Mouse (Mus musculus) kidney, embryonic 15.5 days (tissue): ENCODE data around the gene Bco1. TPM values are rescaled to one million over a fixed set of nuclear protein-coding genes. Genes with fewer than 3 reads are reported as not detected.

Experiments used
- ATAC-seq: fragments of 200-750 bp; cut with Nextera tagmentation; replicated peaks from 2 replicates; pipeline ENCODE4 v1.8.0; 2017; ENCODE audit warnings: moderate TSS enrichment; ENCODE audit not compliant: low FRiP score
- H3K27ac ChIP-seq: fragments of 300-500 bp; sonication (generic); 2 replicates; pipeline ENCODE4 v1.5.1; 2015; ENCODE audit warnings: mild to moderate bottlenecking, inconsistent platforms
- H3K27me3 ChIP-seq: fragments of 300-500 bp; sonication (generic); 2 replicates; pipeline ENCODE4 v1.6.1; 2015; ENCODE audit warnings: inconsistent platforms
- H3K36me3 ChIP-seq: fragments of 300-500 bp; sonication (generic); 2 replicates; pipeline ENCODE4 v1.6.1; 2015; ENCODE audit warnings: inconsistent platforms
- H3K4me1 ChIP-seq: fragments of 300-500 bp; sonication (generic); 2 replicates; pipeline ENCODE4 v1.6.1; 2015; ENCODE audit warnings: inconsistent platforms
- H3K4me2 ChIP-seq: fragments of 300-500 bp; sonication (generic); 2 replicates; pipeline ENCODE4 v1.6.1; 2015; ENCODE audit warnings: moderate library complexity, mild to moderate bottlenecking, inconsistent platforms
- H3K4me3 ChIP-seq: fragments of 300-500 bp; sonication (generic); replicated peaks from 2 replicates; pipeline ENCODE4 v1.5.1; 2015; ENCODE audit warnings: mild to moderate bottlenecking, inconsistent platforms
- H3K9ac ChIP-seq: fragments of 300-500 bp; sonication (generic); 2 replicates; pipeline ENCODE4 v1.6.1; 2015; ENCODE audit warnings: mild to moderate bottlenecking, inconsistent platforms
- H3K9me3 ChIP-seq: fragments of 300-500 bp; sonication (generic); replicated peaks from 2 replicates; pipeline ENCODE4 v1.6.1; 2016; ENCODE audit warnings: inconsistent platforms
- WGBS: fragments of 180-500 bp; shearing (Covaris S2); methylation state at CpG from one replicate; pipeline ENCODE4 v1.1.7; 2015; ENCODE audit warnings: mixed read lengths; 5-methylcytosine and 5-hydroxymethylcytosine counted together
- polyA plus RNA-seq: library from polyadenylated mRNA; unstranded; fragments of >200 nt; fragmentation: Nextera tagmentation; extraction: Ambion mirVana; gene quantifications from 2 replicates; pipeline ENCODE4 v1.2.1, GENCODE M21; 2015

Bco1 gene
- polyA plus RNA-seq, 1 experiment from 2014 or later = 0.36 TPM

GRCm38 (mm10) chr8:117068294-117068693 is 27.4 kb upstream of the Bco1 start:
- Histone ChIP-seq H3K9me3 (no peaks in the 10 kb centered on the region), H3K4me1 (no peaks in the 10 kb centered on the region), H3K27me3 (no peaks in the 10 kb centered on the region), H3K27ac (no peak overlapping the region), H3K9ac (no peak overlapping the region), H3K4me3 (no peak overlapping the region), H3K4me2 (no peak overlapping the region), H3K36me3 (no peaks in the 10 kb centered on the region)
- no peak for ATAC-seq
- 75% methylated on average over 13 of the region's 13 CpGs for WGBS

- Histone ChIP-seq H3K9me3 (no peaks in the 10 kb centered on the region), H3K27ac (no peak overlapping the region), H3K4me3 (no peak overlapping the region), H3K4me1 (no peaks in the 10 kb centered on the region), H3K9ac (no peak overlapping the region), H3K36me3 (no peaks in the 10 kb centered on the region), H3K27me3 (no peaks in the 10 kb centered on the region), H3K4me2 (no peak overlapping the region)
- WGBS = 81% methylated on average over 1 of the region's 1 CpGs
- no peak for ATAC-seq
Observed at GRCm38 (mm10) chr8:117069708-117070107, 25.9 kb upstream of the Bco1 start.

GRCm38 (mm10) chr8:117074350-117075182 is 21.1 kb upstream of the Bco1 start:
- no peak overlapping the region for H3K4me2 ChIP-seq
- peak; percentile 36; the same call in 1 of the 2 replicates for ATAC-seq
- 51% methylated on average over 10 of the region's 10 CpGs for WGBS
- H3K36me3 ChIP-seq = no peaks in the 10 kb centered on the region
- H3K27me3 ChIP-seq = no peaks in the 10 kb centered on the region
- H3K9ac ChIP-seq = no peak overlapping the region
- H3K4me3 ChIP-seq = no peak overlapping the region
- no peak overlapping the region for H3K27ac ChIP-seq
- no peaks in the 10 kb centered on the region for H3K9me3 ChIP-seq
- no peaks in the 10 kb centered on the region for H3K4me1 ChIP-seq

GRCm38 (mm10) chr8:117078367-117078926 is 17.2 kb upstream of the Bco1 start:
- Histone ChIP-seq H3K27ac (no peak overlapping the region), H3K4me3 (no peak overlapping the region), H3K9me3 (no peaks in the 10 kb centered on the region), H3K4me2 (no peak overlapping the region), H3K27me3 (no peaks in the 10 kb centered on the region), H3K36me3 (no peaks in the 10 kb centered on the region), H3K9ac (no peak overlapping the region), H3K4me1 (no peaks in the 10 kb centered on the region)
- ATAC-seq = no peak
- 78% methylated on average over 7 of the region's 7 CpGs for WGBS

GRCm38 (mm10) chr8:117079652-117080051 is 16.0 kb upstream of the Bco1 start:
- Histone ChIP-seq H3K27me3 (no peaks in the 10 kb centered on the region), H3K27ac (no peak overlapping the region), H3K9me3 (no peaks in the 10 kb centered on the region), H3K4me3 (no peak overlapping the region), H3K4me1 (no peaks in the 10 kb centered on the region), H3K4me2 (no peak overlapping the region), H3K36me3 (no peaks in the 10 kb centered on the region), H3K9ac (no peak overlapping the region)
- 90% methylated on average over 14 of the region's 14 CpGs for WGBS
- no peak for ATAC-seq

- no peaks in the 10 kb centered on the region for H3K36me3 ChIP-seq
- no peak within 1 kb of the TSS for H3K4me2 ChIP-seq
- H3K4me1 ChIP-seq = no peaks in the 10 kb centered on the region
- no peaks in the 10 kb centered on the region for H3K27me3 ChIP-seq
- ATAC-seq = no peak
- 76% methylated on average over 8 of the region's 8 CpGs for WGBS
- H3K4me3 ChIP-seq = no peak within 1 kb of the TSS
- H3K9me3 ChIP-seq = no peaks in the 10 kb centered on the region
- no peak within 1 kb of the TSS for H3K9ac ChIP-seq
- H3K27ac ChIP-seq = no peak within 1 kb of the TSS
Observed at GRCm38 (mm10) chr8:117082399-117082872, 13.2 kb upstream of the Bco1 start, which contains the start of gene Pkd1l2. Gene Pkd1l2, minus strand, starts transcription at chr8:117082449.

GRCm38 (mm10) chr8:117082947-117083559 is 12.6 kb upstream of the Bco1 start:
- Histone ChIP-seq H3K36me3 (no peaks in the 10 kb centered on the region), H3K9me3 (no peaks in the 10 kb centered on the region), H3K27me3 (no peaks in the 10 kb centered on the region), H3K4me2 (no peak overlapping the region), H3K4me1 (no peaks in the 10 kb centered on the region), H3K27ac (no peak overlapping the region), H3K4me3 (no peak overlapping the region), H3K9ac (no peak overlapping the region)
- ATAC-seq = no peak
- 66% methylated on average over 9 of the region's 9 CpGs for WGBS

GRCm38 (mm10) chr8:117085521-117085920 is 10.1 kb upstream of the Bco1 start:
- ATAC-seq = no peak; the same call in 1 of the 2 replicates

GRCm38 (mm10) chr8:117087036-117087435 is 8.6 kb upstream of the Bco1 start:
- no peak overlapping the region for H3K27ac ChIP-seq
- H3K4me3 ChIP-seq = no peak overlapping the region
- no peak for ATAC-seq
- H3K9ac ChIP-seq = no peak overlapping the region
- no peaks in the 10 kb centered on the region for H3K9me3 ChIP-seq
- H3K4me2 ChIP-seq = no peak overlapping the region
- H3K27me3 ChIP-seq = no peaks in the 10 kb centered on the region
- H3K4me1 ChIP-seq = no peaks in the 10 kb centered on the region
- H3K36me3 ChIP-seq = no peaks in the 10 kb centered on the region

More at GRCm38 (mm10) chr8:117085521-117085920, 10.1 kb upstream of the Bco1 start:
- Histone ChIP-seq H3K27ac (no peak overlapping the region), H3K4me1 (no peaks in the 10 kb centered on the region), H3K9me3 (no peaks in the 10 kb centered on the region), H3K4me3 (no peak overlapping the region), H3K9ac (no peak overlapping the region), H3K36me3 (no peaks in the 10 kb centered on the region), H3K4me2 (no peak overlapping the region), H3K27me3 (no peaks in the 10 kb centered on the region)
- 47% methylated on average over 8 of the region's 8 CpGs for WGBS

- Histone ChIP-seq H3K36me3 (no peaks in the 10 kb centered on the region), H3K4me2 (no peak overlapping the region), H3K27me3 (no peaks in the 10 kb centered on the region), H3K4me1 (no peaks in the 10 kb centered on the region), H3K9ac (no peak overlapping the region), H3K9me3 (no peaks in the 10 kb centered on the region), H3K4me3 (no peak overlapping the region), H3K27ac (no peak overlapping the region)
- WGBS = 92% methylated on average over 4 of the region's 4 CpGs
- ATAC-seq = no peak
Observed at GRCm38 (mm10) chr8:117089802-117090201, 5.9 kb upstream of the Bco1 start.

- Histone ChIP-seq H3K9me3 (no peaks in the 10 kb centered on the region), H3K27me3 (0 out of 2 replicates have a peak, but pooled peaks cover 5% of the 10 kb centered on the region), H3K27ac (no peak overlapping the region), H3K4me2 (no peak overlapping the region), H3K4me3 (no peak overlapping the region), H3K4me1 (peaks cover 18% of the 10 kb centered on the region), H3K36me3 (no peaks in the 10 kb centered on the region), H3K9ac (no peak overlapping the region)
- WGBS = 70% methylated on average over 5 of the region's 5 CpGs
- no peak for ATAC-seq
Observed at GRCm38 (mm10) chr8:117094053-117094452, 1.6 kb upstream of the Bco1 start.

- Histone ChIP-seq H3K9ac (no peak overlapping the region), H3K36me3 (no peaks in the 10 kb centered on the region), H3K27me3 (0 out of 2 replicates have a peak, but pooled peaks cover 5% of the 10 kb centered on the region), H3K4me3 (no peak overlapping the region), H3K4me1 (peaks cover 18% of the 10 kb centered on the region), H3K4me2 (no peak overlapping the region), H3K27ac (no peak overlapping the region), H3K9me3 (peaks cover 7% of the 10 kb centered on the region)
- no peak for ATAC-seq
- 70% methylated on average over 10 of the region's 10 CpGs for WGBS
Observed at GRCm38 (mm10) chr8:117097051-117097563, 1.5 kb downstream of the Bco1 start.
